Mouse (Mus musculus) embryonic stem cell, embryonic (primary cell): ENCODE data around the gene Scg2.

Experiments used
- CTCF ChIA-PET, 4 experiments: fragments of 300-600 bp in 2 of 4; fragments of 350-600 bp in 2 of 4; sonication (Branson Sonifier 250); formaldehyde crosslinking; loops; one replicate each; lab custom pipeline; 2022; ENCODE audit warnings: inconsistent platforms in 2 of 4; lab: Charles Lee
- POLR2A ChIA-PET, 4 experiments: fragments of 300-600 bp in 2 of 4; fragments of 350-600 bp in 2 of 4; sonication (Branson Sonifier 250); formaldehyde crosslinking; loops; one replicate each; lab custom pipeline; 2022; ENCODE audit warnings: antibody characterized with exemption in 4 of 4, inconsistent platforms in 1 of 4; lab: Charles Lee

The Scg2 gene

DNA sequence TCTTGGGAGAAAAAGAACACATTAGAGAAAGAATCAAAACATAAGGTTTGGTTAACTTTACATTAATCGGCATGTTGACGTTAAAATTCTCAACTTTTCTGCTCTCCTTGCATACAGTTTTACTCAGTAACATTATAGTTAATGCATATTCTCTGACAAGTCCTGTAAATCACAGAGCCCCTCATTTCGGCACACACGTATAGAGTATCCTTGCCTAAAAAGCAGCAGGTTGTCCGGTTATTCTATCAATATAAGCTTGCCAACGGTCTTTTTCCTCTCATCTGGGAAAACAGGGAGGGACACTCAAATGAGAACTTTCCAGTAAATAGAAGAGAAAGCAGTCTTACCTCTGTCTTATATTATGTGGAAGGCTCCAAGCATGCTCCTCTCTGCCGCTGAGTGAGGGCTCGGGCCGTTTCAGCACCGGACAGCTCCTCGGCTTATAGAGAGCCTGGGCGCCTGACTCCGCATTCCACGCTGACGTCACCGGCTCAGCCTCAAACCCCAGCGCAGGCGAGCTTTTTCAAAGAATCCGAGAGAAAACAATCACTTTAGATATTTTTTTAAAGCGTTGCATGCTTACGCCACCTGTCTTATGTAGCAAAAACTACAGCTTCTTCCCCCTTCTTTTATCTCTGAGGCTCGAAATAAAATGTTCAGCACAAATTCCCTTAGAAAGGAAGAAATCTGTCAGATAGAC, at the start of gene Scg2:
TSS of gene Scg2 (minus strand) at position 512 of the 700 bp plus-strand sequence.
- CTCF ChIA-PET, result interaction anchor here in 1 of 4 experiments (0.7 kb wide), 1 partner anchor 10 kb away, joined by 3 read pairs; no protein-coding TSS in a partner anchor

DNA sequence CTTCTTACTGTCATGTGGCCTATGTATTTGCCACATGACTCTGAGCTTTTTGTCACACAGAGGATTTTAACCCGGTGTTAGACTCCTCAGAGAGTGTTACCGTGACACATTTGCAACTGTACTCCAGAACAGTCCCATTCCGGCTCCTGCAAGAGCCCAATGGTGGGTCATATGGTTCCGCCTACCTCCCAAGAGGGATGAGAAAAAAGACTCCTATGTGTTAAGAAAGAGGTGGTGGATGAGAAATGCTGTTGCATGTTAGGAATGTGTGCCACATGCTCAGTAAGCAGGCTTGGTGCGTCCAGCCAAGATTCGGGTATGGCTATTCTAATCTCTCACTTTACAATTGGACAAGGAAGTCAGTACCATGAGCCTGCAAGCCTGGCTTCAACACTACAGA, 45.6 kb upstream of the Scg2 start:
- ChIA-PET CTCF (no interaction called here), POLR2A (no interaction called here)

More for the DNA sequence above, at the start of gene Scg2:
- POLR2A ChIA-PET, result interaction anchor here in 1 of 4 experiments (0.6 kb wide), 1 partner anchor 149 kb away, joined by 3 read pairs; no protein-coding TSS in a partner anchor

DNA sequence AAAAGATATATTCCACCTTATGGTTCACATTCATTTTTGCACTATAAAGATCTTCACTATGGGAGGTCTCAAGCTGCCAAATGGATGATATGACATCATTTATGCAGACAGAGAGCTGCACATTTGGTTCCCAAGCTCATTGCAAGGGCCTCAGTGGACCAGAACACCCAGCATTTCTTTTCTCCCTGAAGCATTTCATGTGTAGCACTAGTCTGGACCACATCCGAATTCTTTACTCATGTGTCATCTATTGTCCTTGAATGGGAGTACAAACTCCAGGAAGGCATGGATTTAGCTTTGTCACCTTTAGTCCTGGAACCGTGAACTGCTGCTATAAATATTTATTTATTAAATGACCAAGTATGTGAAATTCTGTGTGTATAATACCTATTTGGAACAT, 30.9 kb upstream of the Scg2 start:
- POLR2A ChIA-PET, result no interaction called here
- CTCF ChIA-PET, result interaction anchor here in 1 of 4 experiments (0.6 kb wide), 1 partner anchor 151 kb away, joined by 15 read pairs; no protein-coding TSS in a partner anchor

DNA sequence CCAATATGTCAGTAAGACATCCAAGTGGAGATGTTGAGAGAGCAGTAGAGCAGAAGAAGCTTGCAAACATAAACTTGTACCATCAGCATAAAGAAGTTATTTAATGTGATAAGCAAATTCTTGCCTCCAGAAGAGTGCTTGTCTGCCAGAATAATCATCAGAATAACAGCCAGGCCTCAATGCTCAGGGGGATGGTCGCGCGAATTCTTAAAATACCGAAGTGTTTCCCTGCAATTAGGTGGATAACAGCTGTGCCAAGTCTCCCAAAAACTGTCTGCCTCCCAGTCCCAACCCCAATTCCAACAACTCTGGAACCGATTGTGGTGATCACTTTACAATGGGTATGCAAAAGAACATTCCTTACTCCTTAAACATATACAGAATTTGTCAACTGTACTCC, 30.0 kb upstream of the Scg2 start:
- ChIA-PET POLR2A (no interaction called here), CTCF (no interaction called here)

DNA sequence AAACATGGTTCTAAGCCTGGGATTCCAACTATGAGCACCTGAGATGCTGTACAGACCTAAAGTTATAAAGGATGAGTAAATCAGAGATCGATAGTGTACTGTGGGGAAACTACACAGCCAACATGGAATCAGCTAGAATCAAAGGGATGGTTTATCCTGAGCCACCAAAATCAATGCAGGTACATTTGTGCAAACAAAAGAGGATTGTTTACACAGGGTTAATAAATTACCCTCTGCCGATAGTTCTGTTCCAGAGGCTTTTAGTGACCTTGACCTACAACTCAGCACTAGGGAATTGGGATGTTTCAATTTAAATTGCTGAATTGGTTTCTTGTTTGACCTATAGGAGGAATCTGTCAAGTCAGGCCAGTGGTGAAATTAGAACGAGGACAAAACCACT, 26.7 kb upstream of the Scg2 start:
- POLR2A ChIA-PET, result interaction anchor here in 1 of 4 experiments (0.7 kb wide), 1 partner anchor 544 kb away, joined by 3 read pairs; no protein-coding TSS in a partner anchor

DNA sequence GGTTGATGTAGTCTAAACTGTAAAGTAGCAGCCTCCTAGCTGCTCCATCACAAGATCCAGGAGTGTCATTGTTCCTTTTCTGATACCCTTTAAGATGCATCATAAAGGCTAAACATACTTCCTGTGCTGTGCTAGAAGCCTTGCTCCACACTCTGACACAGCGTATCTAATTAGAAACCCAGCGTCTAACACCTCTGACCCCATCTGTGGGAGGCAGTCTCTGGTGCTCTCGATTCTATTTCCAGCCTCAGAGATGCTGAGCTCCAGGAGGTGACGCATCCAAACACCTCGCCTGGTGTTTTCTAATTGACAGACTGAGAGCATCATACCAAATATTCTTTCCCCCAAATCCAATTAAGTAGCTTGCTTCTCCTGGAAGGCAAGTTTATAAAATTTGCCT, 18.6 kb upstream of the Scg2 start:
- CTCF ChIA-PET, result interaction anchor here in 1 of 4 experiments (0.6 kb wide), 1 partner anchor 800 kb away, joined by 3 read pairs; no protein-coding TSS in a partner anchor

More for the DNA sequence above, 26.7 kb upstream of the Scg2 start:
- CTCF ChIA-PET, result no interaction called here

DNA sequence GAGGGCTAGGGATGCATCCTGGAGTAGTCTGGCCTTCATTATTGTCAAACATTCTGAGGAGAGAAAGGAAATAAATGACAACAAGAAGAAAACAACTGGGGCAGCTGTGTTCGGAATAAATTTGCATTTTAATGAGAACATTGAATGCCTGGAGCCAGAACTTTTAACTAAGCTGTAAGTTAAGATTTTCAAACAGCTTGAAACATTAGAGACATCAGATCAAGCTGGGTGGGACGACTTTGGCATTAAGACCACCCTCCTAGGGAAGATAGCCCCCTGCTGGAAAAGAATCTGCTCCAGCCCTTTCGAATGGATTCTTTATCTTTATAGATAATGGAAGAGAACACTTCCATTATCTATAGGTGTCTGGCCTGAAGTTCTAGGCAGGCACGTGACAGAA, 14.2 kb upstream of the Scg2 start:
- CTCF ChIA-PET, result no interaction called here
- POLR2A ChIA-PET, result no interaction called here

More for the DNA sequence above, 18.6 kb upstream of the Scg2 start:
- POLR2A ChIA-PET, result interaction anchor here in 1 of 4 experiments (0.7 kb wide), 1 partner anchor 967 kb away, joined by 6 read pairs; no protein-coding TSS in a partner anchor

DNA sequence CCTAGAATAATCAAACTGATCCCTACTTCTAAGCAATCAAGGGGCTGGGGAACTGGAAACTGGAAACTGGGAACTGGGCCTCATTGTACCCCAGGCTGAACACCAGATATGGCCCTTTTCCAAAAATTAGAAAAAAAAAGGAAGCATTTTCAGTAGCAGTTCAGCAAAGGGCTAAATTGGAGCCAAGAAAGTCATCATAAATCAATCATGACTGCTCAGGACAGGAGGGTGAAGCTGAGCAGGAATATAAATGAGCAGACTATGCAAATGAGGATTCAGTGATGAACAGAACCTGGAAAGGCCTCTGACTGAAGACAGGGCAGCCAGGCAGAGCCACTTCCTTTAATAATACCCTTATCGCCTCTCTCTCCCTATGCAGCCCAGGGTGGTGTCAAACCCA, 12.4 kb upstream of the Scg2 start:
- POLR2A ChIA-PET, result no interaction called here
- CTCF ChIA-PET, result interaction anchor here in 1 of 4 experiments (0.6 kb wide), 1 partner anchor 107 kb away, joined by 9 read pairs; no protein-coding TSS in a partner anchor

DNA sequence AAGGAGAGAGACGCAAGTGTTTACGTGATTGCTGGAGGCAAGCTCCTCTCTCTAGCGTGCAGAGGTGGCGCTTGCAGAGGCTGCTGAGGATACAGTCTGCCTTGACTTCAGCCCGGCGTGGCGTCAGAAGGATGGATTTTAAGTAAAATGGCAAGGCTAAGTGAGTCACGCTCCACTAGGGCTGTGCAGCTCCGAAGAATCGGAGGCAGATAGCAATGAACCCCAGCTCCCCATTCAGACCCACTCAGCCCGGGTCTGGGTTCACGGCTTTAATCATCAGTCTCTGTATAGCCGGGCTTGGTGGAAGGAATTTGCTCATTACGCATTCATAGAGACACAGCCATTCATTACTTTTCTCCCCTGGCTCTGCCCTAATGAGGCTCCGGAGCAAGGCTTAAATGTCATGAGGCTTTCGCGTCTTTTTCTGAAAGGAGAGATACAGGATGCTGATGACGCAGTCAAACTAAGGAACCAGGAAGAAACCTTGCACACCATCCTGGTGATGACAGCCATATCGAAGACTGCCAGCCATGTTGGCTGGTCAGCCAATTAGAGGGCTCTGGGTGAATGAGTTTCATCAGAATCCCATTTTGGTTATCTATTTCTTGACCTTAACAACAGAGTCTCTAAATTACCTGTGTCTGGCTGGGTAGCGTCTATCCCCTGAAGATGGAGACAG, 10.6 kb upstream of the Scg2 start:
- ChIA-PET POLR2A (interaction anchor here in 1 of 4 experiments (0.9 kb wide), 1 partner anchor 154 kb away, joined by 3 read pairs; no protein-coding TSS in a partner anchor), CTCF (interaction anchor here in 1 of 4 experiments (0.6 kb wide), 1 partner anchor 157 kb away, joined by 12 read pairs; no protein-coding TSS in a partner anchor)

DNA sequence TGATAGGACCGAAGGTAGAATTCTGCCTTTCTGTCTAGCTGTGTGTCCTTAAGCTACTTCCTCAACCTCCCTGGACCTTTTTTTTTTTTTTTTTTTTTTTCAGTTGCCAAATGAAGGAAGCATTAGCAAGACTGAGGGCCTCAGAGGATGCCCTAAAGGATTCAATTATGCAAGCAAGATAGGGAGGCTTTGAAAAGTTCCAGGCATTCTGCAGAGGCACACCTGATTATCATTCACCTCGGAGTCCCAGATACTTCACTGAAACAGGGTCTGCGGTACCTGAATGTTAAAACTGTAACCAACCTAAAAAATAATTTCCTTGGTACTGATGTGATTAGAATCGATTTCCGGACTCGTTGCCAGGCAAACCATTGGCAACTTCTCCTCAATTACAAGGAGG, 10.0 kb upstream of the Scg2 start:
- ChIA-PET POLR2A (interaction anchor here in 1 of 4 experiments (0.9 kb wide), 1 partner anchor 154 kb away, joined by 3 read pairs; no protein-coding TSS in a partner anchor), CTCF (interaction anchor here in 2 of 4 experiments (0.6 to 0.7 kb wide), 3 partner anchors 10 to 1272 kb away, joined by 3 to 5 read pairs (median 3); partner anchors contain the start of gene Scg2 (in 1 of the 2))

DNA sequence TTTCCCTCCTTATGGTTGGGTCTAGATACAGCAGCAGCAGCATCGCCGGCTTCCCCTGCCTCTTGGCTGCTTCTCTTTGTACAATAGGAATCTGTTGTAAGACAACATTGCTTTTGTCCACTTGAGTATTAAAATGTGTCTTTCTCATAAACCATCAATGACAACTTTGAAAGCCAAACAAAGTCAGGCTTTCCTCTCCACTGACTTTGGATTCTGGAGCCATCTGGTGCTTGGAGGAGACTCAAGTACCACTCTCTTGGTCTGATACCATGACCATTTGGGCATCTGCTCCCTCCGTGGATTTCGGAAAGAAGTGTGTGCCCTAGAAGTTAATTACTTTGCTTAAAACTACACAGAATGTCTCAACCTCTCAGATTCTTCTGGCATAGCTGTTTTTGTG, 5.7 kb upstream of the Scg2 start:
- ChIA-PET POLR2A (no interaction called here), CTCF (no interaction called here)

DNA sequence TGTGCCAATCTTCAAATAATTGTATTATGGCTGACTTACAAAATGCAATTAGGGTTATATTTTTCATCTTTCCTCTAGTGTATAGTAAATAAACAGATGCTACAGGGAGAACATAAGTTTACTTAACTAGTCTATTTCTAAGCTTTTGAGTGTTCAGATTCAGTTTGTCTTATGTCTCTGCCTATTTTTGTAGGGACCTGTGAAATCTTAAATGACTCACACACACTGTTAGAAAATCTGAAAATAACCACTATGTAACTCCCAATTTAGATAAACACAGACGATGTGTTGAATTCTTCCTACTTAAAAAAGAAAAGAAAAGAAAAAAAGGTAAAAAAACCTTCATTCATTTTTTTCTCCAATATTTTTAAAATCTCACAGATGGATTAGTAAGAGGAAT, 2.2 kb downstream of the Scg2 start:
- ChIA-PET POLR2A (no interaction called here), CTCF (no interaction called here)

DNA sequence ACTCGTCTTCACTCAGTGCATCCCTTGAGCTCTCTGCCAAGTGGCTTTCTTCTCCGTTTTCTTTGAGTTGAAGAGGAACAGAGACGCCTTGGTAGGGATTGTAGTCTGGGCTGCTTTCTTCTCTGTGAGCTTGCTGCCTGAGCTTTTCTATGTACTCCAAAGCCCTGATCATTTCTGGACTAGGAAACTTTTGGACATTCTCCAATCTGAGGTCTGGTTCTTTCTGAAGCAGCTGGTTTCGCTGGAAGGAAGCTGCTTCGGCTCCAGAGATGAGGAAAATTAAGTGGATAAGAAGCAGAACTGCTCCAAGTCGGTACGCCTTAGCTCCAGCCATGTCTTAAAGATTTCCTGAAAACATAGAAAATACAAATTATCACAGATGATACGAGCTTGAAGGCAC, 3.2 kb downstream of the Scg2 start:
- CTCF ChIA-PET, result interaction anchor here in 1 of 4 experiments (0.6 kb wide), 1 partner anchor 1945 kb away, joined by 4 read pairs; no protein-coding TSS in a partner anchor
- POLR2A ChIA-PET, result no interaction called here

DNA sequence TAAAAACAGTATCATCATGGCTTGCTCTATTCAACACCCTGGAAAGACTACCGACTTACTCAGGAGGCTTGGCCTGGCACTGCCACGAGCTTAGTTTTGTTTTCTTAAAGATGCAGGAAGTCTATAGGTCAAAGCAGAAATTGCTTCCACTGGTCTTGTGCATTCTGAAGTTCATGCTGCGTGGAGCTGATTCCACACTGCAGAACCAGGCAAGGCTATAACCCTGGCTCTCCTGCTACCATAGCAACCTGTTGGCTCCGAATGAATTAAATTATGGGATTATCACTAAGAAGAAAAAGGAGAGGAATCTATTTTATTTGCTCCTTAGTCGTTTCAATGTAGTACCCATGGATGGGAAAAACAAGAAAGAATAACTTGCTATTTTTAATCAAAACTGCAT, 10.9 kb downstream of the Scg2 start:
- ChIA-PET POLR2A (no interaction called here), CTCF (no interaction called here)

DNA sequence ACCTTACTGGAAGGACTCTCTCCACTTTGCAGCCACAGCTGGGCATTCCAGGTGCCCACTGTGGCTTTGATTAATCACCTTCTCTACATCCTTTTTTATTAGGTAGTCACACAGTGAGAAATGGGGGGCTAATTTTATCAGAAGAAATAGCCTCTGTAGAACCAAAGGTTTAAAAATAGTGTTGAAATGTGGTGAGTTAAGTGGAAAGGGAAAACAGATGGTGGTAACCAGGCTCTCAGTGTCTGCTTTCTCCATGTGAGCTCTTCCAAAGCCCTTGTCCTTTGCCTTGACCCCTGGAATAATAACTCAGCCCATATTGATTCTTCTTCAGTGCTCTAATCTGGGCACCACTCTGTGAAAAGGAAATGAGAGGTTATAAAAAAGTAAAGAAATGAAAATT, 24.4 kb downstream of the Scg2 start:
- CTCF ChIA-PET, result interaction anchor here in 1 of 4 experiments (0.6 kb wide), 1 partner anchor 690 kb away, joined by 4 read pairs; no protein-coding TSS in a partner anchor
- POLR2A ChIA-PET, result no interaction called here

DNA sequence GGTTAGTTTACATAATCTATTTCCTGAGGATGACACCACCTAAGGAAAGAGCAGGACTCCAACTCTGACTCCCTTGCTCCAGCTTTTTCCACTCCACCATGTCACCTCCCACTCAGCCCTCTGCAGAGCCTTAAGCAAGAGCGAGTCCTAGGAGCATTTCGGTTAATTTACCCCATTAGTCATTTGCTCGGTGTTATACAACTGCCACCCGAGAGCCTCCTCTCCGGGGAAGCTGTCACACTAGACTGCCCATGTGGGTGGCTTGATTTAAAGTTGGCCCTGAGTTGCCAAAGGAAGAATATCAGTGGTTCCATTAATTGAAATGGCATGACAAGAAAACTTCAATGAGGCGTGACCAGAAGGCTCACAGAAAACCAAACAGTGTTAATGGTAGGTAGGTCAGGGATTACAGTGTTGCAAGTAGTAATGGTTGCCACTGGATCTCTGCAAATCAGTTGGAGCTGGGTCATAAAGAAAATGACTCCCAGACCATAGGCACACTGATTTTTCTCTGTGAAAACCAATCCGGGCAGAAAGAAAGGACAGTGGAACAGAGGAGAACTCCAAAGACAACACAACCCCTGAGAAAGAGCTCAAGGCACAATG, 33.5 kb downstream of the Scg2 start:
- CTCF ChIA-PET, result no interaction called here
- POLR2A ChIA-PET, result no interaction called here

DNA sequence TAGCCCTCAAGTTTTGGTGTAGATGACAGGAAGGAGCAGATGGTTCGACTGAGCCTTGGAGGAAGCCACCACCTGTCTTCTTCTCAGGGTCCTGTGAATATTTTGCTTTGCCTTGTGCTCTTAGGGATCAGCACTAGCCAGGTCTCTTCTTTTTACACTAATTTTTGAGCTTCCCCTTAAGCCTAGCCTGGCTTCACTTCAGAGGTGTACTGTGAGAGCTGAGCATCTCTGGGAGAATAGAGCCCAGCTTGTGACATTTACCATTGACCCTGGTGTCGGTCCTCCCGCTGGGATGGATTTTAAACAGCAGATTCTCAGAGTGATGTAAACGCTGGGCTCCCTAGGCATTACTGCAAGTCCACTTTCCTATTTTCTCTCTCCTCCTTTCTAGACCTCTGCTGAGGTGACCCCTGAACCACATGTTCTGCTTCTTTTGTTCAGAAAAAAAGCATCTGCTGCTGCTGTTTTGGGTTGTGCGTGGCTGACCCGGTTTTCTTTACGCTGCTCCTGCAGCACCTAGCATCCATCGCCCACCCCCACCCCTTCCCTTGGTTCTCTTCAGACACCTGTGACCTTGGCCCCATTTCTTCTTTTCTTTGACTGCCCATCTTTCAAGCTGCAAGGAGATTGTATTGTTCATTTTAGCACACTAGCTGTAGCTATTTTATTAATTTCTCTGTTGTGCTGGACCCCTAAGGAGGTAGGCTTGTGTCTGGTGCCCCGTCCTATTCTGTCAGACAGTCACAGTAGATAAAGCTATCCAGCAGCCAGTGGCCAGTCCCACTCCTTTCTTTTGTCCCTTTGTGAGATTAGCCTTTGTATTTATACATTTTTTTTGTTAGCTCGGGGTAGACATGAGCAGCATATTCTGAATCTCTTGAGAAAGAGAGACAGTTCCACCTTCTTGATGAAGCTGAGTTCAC, 38.6 kb downstream of the Scg2 start:
- ChIA-PET CTCF (interaction anchor here in 2 of 4 experiments (0.6 to 0.7 kb wide), 2 partner anchors 19 to 869 kb away, joined by 3 to 4 read pairs; no protein-coding TSS in a partner anchor), POLR2A (interaction anchor here in 1 of 4 experiments (0.6 kb wide), 1 partner anchor 172 kb away, joined by 3 read pairs; no protein-coding TSS in a partner anchor)

DNA sequence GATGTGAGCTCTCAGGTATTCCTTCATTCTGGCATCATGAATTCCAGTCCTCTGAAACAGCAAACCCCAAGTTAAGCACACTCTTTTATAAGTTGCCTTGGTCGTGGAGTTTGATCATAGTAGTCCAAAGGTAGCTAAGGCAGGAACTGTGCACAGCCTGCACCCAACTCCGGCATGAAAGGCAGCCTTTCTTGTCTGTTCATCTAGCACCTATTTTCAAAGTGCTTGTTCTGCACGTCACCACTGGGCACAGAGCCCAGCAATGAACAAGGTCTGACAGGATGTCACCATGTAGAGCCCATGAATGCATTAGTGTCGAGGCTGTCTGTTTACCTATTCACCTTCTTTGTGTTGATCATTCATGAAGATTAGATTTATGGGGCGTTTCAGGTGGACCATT, 39.6 kb downstream of the Scg2 start:
- ChIA-PET POLR2A (no interaction called here), CTCF (no interaction called here)
